Mouse (Mus musculus): ENCODE results near the gene Gm3727. TPM values are rescaled to one million over a fixed set of nuclear protein-coding genes. Genes with fewer than 3 reads are reported as not detected.
"Not testable (repeated sequence)": the region's sequence is repeated elsewhere in the genome, so short reads cannot be mapped to it uniquely, and the experiment has no call there.

The Gm3727 gene
- not detected in 2 replicates for polyA plus RNA-seq (2016; fragmentation: Nextera tagmentation; extraction: Ambion mirVana)

GRCm38 (mm10) chr14:7264614-7265013 is at the start of gene Gm3727:
Gm3727 (minus strand) TSS chr14:7264714.
- 82% methylated on average over 3 of the region's 3 CpGs for WGBS
- not testable (repeated sequence) for H3K27me3 ChIP-seq (ENCODE audit: low read depth, poor library complexity, severe bottlenecking); H3K4me1 ChIP-seq; H3K4me3 ChIP-seq; H3K9me3 ChIP-seq (replicated peaks); H3K27ac ChIP-seq (replicated peaks); H3K36me3 ChIP-seq
- DNase-seq (ENCODE audit: low spot score) = peak; percentile 0

- peak; percentile 41 for DNase-seq (ENCODE audit: low spot score)
- H3K27me3 ChIP-seq (ENCODE audit: low read depth, poor library complexity, severe bottlenecking); H3K36me3 ChIP-seq; H3K4me3 ChIP-seq; H3K9me3 ChIP-seq (replicated peaks); H3K4me1 ChIP-seq; H3K27ac ChIP-seq (replicated peaks): not testable (repeated sequence)
- 4% methylated on average over 8 of the region's 10 CpGs for WGBS
These were observed 21.0 kb downstream of the Gm3727 start for GRCm38 (mm10) chr14:7243498-7243897.

Other genes starting within 250 kb of the Gm3727 start
- 0.98 and 1.4 TPM in 2 replicates for gene Gm10406, start 237.3 kb downstream of the Gm3727 start, polyA plus RNA-seq (2016; fragmentation: Nextera tagmentation; extraction: Ambion mirVana)
- gene Gm3685, start 219.7 kb downstream of the Gm3727 start, polyA plus RNA-seq (2016; fragmentation: Nextera tagmentation; extraction: Ambion mirVana) = not detected in 2 replicates
- gene Gm3696, start 164.1 kb downstream of the Gm3727 start, polyA plus RNA-seq (2016; fragmentation: Nextera tagmentation; extraction: Ambion mirVana) = 1.4 and 2.4 TPM in 2 replicates
- gene Gm6676, start 139.3 kb downstream of the Gm3727 start, polyA plus RNA-seq (2016; fragmentation: Nextera tagmentation; extraction: Ambion mirVana) = not detected in 2 replicates
- gene Gm3512, start 90.2 kb downstream of the Gm3727 start, polyA plus RNA-seq (2016; fragmentation: Nextera tagmentation; extraction: Ambion mirVana) = 4.0 and 4.1 TPM in 2 replicates
- not detected in 2 replicates for gene Gm16434, start 70.2 kb downstream of the Gm3727 start, polyA plus RNA-seq (2016; fragmentation: Nextera tagmentation; extraction: Ambion mirVana)
- 1.7 and 1.9 TPM in 2 replicates for gene Gm3739, start 50.3 kb upstream of the Gm3727 start, polyA plus RNA-seq (2016; fragmentation: Nextera tagmentation; extraction: Ambion mirVana)
- not detected in 2 replicates for gene Gm5797, start 67.7 kb upstream of the Gm3727 start, polyA plus RNA-seq (2016; fragmentation: Nextera tagmentation; extraction: Ambion mirVana)
- not detected in 2 replicates for gene Gm8374, start 100.4 kb upstream of the Gm3727 start, polyA plus RNA-seq (2016; fragmentation: Nextera tagmentation; extraction: Ambion mirVana)
- not detected in 2 replicates for gene Gm3755, start 186.2 kb upstream of the Gm3727 start, polyA plus RNA-seq (2016; fragmentation: Nextera tagmentation; extraction: Ambion mirVana)
- gene Gm3752, start 219.0 kb upstream of the Gm3727 start, polyA plus RNA-seq (2016; fragmentation: Nextera tagmentation; extraction: Ambion mirVana) = 1.2 and 3.0 TPM in 2 replicates